Mouse (Mus musculus) embryonic facial prominence, embryonic 12.5 days (tissue): ENCODE data around the gene Folr2. TPM values are rescaled to one million over a fixed set of nuclear protein-coding genes. Genes with fewer than 3 reads are reported as not detected.

Source experiments
- ATAC-seq: fragments of 200-750 bp; cut with Nextera tagmentation; 2 replicates; pipeline ENCODE4 v1.8.0; 2017; ENCODE audit not compliant: insufficient number of reproducible peaks, insufficient read depth, low FRiP score, low TSS enrichment
- H3K27ac ChIP-seq: fragments of 300-500 bp; sonication (generic); 2 replicates; pipeline ENCODE4 v1.5.1; 2016; ENCODE audit warnings: mild to moderate bottlenecking
- H3K27me3 ChIP-seq: fragments of 300-500 bp; sonication (generic); 2 replicates; pipeline ENCODE4 v1.6.1; 2016; ENCODE audit warnings: mild to moderate bottlenecking, moderate library complexity
- H3K36me3 ChIP-seq: fragments of 300-500 bp; sonication (generic); 2 replicates; pipeline ENCODE4 v1.6.1; 2016; ENCODE audit warnings: mild to moderate bottlenecking
- H3K4me1 ChIP-seq: fragments of 300-500 bp; sonication (generic); 2 replicates; pipeline ENCODE4 v1.6.1; 2016
- H3K4me2 ChIP-seq: fragments of 300-500 bp; sonication (generic); replicated peaks from 2 replicates; pipeline ENCODE4 v1.6.1; 2016; ENCODE audit warnings: mild to moderate bottlenecking, moderate library complexity
- H3K4me3 ChIP-seq: fragments of 300-500 bp; sonication (generic); 2 replicates; pipeline ENCODE4 v1.5.1; 2016; ENCODE audit warnings: mild to moderate bottlenecking
- H3K9ac ChIP-seq: fragments of 300-500 bp; sonication (generic); 2 replicates; pipeline ENCODE4 v1.6.1; 2016; ENCODE audit warnings: mild to moderate bottlenecking, moderate library complexity
- H3K9me3 ChIP-seq: fragments of 300-500 bp; sonication (generic); 2 replicates; pipeline ENCODE4 v1.6.1; 2016; ENCODE audit warnings: mild to moderate bottlenecking, moderate library complexity
- WGBS: fragments of 180-500 bp; shearing (Covaris S2); methylation state at CpG from one replicate; pipeline ENCODE4 v1.1.7; 2016; 5-methylcytosine and 5-hydroxymethylcytosine counted together
- polyA plus RNA-seq: library from polyadenylated mRNA; unstranded; fragments of >200 nt; fragmentation: Nextera tagmentation; extraction: Ambion mirVana; gene quantifications from 2 replicates; pipeline ENCODE4 v1.2.1, GENCODE M21; 2016

The Folr2 gene
- polyA plus RNA-seq, 1 experiment from 2014 or later: not detected

- H3K36me3 ChIP-seq: no peaks in the 10 kb centered on the region
- no peaks in the 10 kb centered on the region for H3K9me3 ChIP-seq
- no peak overlapping the region for H3K9ac ChIP-seq
- ATAC-seq: no peak
- H3K27ac ChIP-seq: no peak overlapping the region
- H3K4me3 ChIP-seq: no peak overlapping the region
- 62% methylated on average over 3 of the region's 3 CpGs for WGBS
- H3K27me3 ChIP-seq: no peaks in the 10 kb centered on the region
- H3K4me2 ChIP-seq: no peak overlapping the region
- no peaks in the 10 kb centered on the region for H3K4me1 ChIP-seq
Observed at GRCm38 (mm10) chr7:101862291-101862690, 5.3 kb upstream of the Folr2 start.

GRCm38 (mm10) chr7:101860978-101861377 lies 4.0 kb upstream of the Folr2 start:
- ATAC-seq: no peak
- H3K9ac ChIP-seq: no peak overlapping the region
- H3K27ac ChIP-seq: no peak overlapping the region
- no peaks in the 10 kb centered on the region for H3K9me3 ChIP-seq
- no peak overlapping the region for H3K4me2 ChIP-seq
- H3K4me3 ChIP-seq: no peak overlapping the region
- no peaks in the 10 kb centered on the region for H3K4me1 ChIP-seq
- H3K36me3 ChIP-seq: no peaks in the 10 kb centered on the region
- H3K27me3 ChIP-seq: no peaks in the 10 kb centered on the region

GRCm38 (mm10) chr7:101858362-101858761 lies 1.4 kb upstream of the Folr2 start:
- no peaks in the 10 kb centered on the region for H3K27me3 ChIP-seq
- H3K9me3 ChIP-seq: no peaks in the 10 kb centered on the region
- no peaks in the 10 kb centered on the region for H3K4me1 ChIP-seq
- no peak overlapping the region for H3K9ac ChIP-seq
- no peak overlapping the region for H3K27ac ChIP-seq
- ATAC-seq: no peak
- no peak overlapping the region for H3K4me2 ChIP-seq
- 77% methylated on average over 9 of the region's 9 CpGs for WGBS
- H3K36me3 ChIP-seq: no peaks in the 10 kb centered on the region
- H3K4me3 ChIP-seq: no peak overlapping the region

- Histone ChIP-seq H3K27me3 (no peaks in the 10 kb centered on the region), H3K4me1 (no peaks in the 10 kb centered on the region), H3K4me2 (no peak overlapping the region), H3K9me3 (no peaks in the 10 kb centered on the region), H3K36me3 (no peaks in the 10 kb centered on the region), H3K4me3 (no peak overlapping the region), H3K9ac (no peak overlapping the region), H3K27ac (no peak overlapping the region)
- WGBS: 79% methylated on average over 2 of the region's 2 CpGs
- no peak for ATAC-seq
Observed at GRCm38 (mm10) chr7:101853816-101854215, 3.2 kb downstream of the Folr2 start.

- Histone ChIP-seq H3K4me3 (no peak overlapping the region), H3K4me1 (no peaks in the 10 kb centered on the region), H3K4me2 (no peak overlapping the region), H3K36me3 (no peaks in the 10 kb centered on the region), H3K27ac (no peak overlapping the region), H3K27me3 (no peaks in the 10 kb centered on the region), H3K9ac (no peak overlapping the region), H3K9me3 (no peaks in the 10 kb centered on the region)
- 84% methylated on average over 6 of the region's 6 CpGs for WGBS
- ATAC-seq: no peak
Observed at GRCm38 (mm10) chr7:101852846-101853245, 4.1 kb downstream of the Folr2 start.

- Histone ChIP-seq H3K4me1 (no peaks in the 10 kb centered on the region), H3K27ac (no peak overlapping the region), H3K9me3 (no peaks in the 10 kb centered on the region), H3K4me2 (no peak overlapping the region), H3K36me3 (no peaks in the 10 kb centered on the region), H3K27me3 (no peaks in the 10 kb centered on the region), H3K4me3 (no peak overlapping the region), H3K9ac (no peak overlapping the region)
- ATAC-seq: no peak
- WGBS: 82% methylated on average over 6 of the region's 6 CpGs
Observed at GRCm38 (mm10) chr7:101851689-101852088, 5.3 kb downstream of the Folr2 start.

GRCm38 (mm10) chr7:101847934-101848333 lies 9.1 kb downstream of the Folr2 start:
- Histone ChIP-seq H3K9ac (no peak overlapping the region), H3K9me3 (no peaks in the 10 kb centered on the region), H3K4me2 (no peak overlapping the region), H3K36me3 (no peaks in the 10 kb centered on the region), H3K27me3 (no peaks in the 10 kb centered on the region), H3K4me3 (no peak overlapping the region), H3K4me1 (no peaks in the 10 kb centered on the region), H3K27ac (no peak overlapping the region)
- WGBS: 72% methylated on average over 1 of the region's 1 CpGs
- ATAC-seq: no peak

- ATAC-seq: no peak
- Histone ChIP-seq H3K36me3 (no peaks in the 10 kb centered on the region), H3K4me3 (no peak overlapping the region), H3K9ac (no peak overlapping the region), H3K4me1 (no peaks in the 10 kb centered on the region), H3K27ac (no peak overlapping the region), H3K4me2 (no peak overlapping the region), H3K9me3 (no peaks in the 10 kb centered on the region), H3K27me3 (no peaks in the 10 kb centered on the region)
- 61% methylated on average over 6 of the region's 6 CpGs for WGBS
Observed at GRCm38 (mm10) chr7:101844186-101844585, 12.8 kb downstream of the Folr2 start.

- peak within 1 kb of the TSS; percentile 97 for H3K27ac ChIP-seq
- H3K4me3 ChIP-seq: peak within 1 kb of the TSS; percentile 86
- ATAC-seq: peak; percentile 78
- under 1% methylated on average over 64 of the region's 64 CpGs for WGBS
- no peaks in the 10 kb centered on the region for H3K9me3 ChIP-seq
- H3K36me3 ChIP-seq: peaks cover 14% of the 10 kb centered on the region
- H3K4me1 ChIP-seq: peaks cover 30% of the 10 kb centered on the region
- H3K27me3 ChIP-seq: no peaks in the 10 kb centered on the region
- H3K4me2 ChIP-seq: peak within 1 kb of the TSS; percentile 59
- H3K9ac ChIP-seq: peak within 1 kb of the TSS; percentile 99
Observed at GRCm38 (mm10) chr7:101837606-101838471, 19.2 kb downstream of the Folr2 start, which contains the start of gene Inppl1. Gene Inppl1, minus strand, starts transcription at chr7:101838229.

GRCm38 (mm10) chr7:101837154-101837605 lies 19.8 kb downstream of the Folr2 start:
- no peaks in the 10 kb centered on the region for H3K9me3 ChIP-seq
- peak overlapping the region; percentile 86 for H3K4me3 ChIP-seq
- H3K4me2 ChIP-seq: peak overlapping the region; percentile 59
- no peak for ATAC-seq
- peaks cover 30% of the 10 kb centered on the region for H3K4me1 ChIP-seq
- peak overlapping the region; percentile 97 for H3K27ac ChIP-seq
- no peaks in the 10 kb centered on the region for H3K27me3 ChIP-seq
- peak overlapping the region; percentile 99 for H3K9ac ChIP-seq
- H3K36me3 ChIP-seq: peaks cover 20% of the 10 kb centered on the region
- WGBS: 0% methylated on average over 20 of the region's 20 CpGs

GRCm38 (mm10) chr7:101836271-101837153 lies 20.5 kb downstream of the Folr2 start:
- H3K9me3 ChIP-seq: no peaks in the 10 kb centered on the region
- H3K4me3 ChIP-seq: peak overlapping the region; percentile 86
- peaks cover 27% of the 10 kb centered on the region for H3K36me3 ChIP-seq
- peak overlapping the region; percentile 99 for H3K9ac ChIP-seq
- H3K27me3 ChIP-seq: no peaks in the 10 kb centered on the region
- peak overlapping the region; percentile 97 for H3K27ac ChIP-seq
- H3K4me2 ChIP-seq: peak overlapping the region; percentile 59
- peak; percentile 36 for ATAC-seq
- under 1% methylated on average over 63 of the region's 63 CpGs for WGBS
- peaks cover 30% of the 10 kb centered on the region for H3K4me1 ChIP-seq
